Mouse (Mus musculus): Measurements from ENCODE around the gene Hist1h4c. TPM values are rescaled to one million over a fixed set of nuclear protein-coding genes. Genes with fewer than 3 reads are reported as not detected.

Gene Hist1h4c
- total and polyA plus RNA-seq, 3 experiments, result 4.1 to 2,008 TPM; not detected in 1

GRCm38 (mm10) chr13:23662536-23662935, 35.7 kb downstream of the Hist1h4c start:
- Histone ChIP-seq H3K9ac (ENCODE audit: control insufficient read depth, low read depth, low read length, poor library complexity, severe bottlenecking) (no peak overlapping the region), H3K4me1 (ENCODE audit: control insufficient read depth in 1 of 2, insufficient read depth in 2 of 2, low read length in 2 of 2) (no peaks in the 10 kb centered on the region), H3K27me3 (ENCODE audit: control insufficient read depth in 1 of 2, insufficient read depth in 2 of 2, low read length in 2 of 2) (peaks cover 4 to 5% of the 10 kb centered on the region in 2 experiments), H3K79me2 (ENCODE audit: control insufficient read depth, insufficient read depth, low read length, poor library complexity) (no peaks in the 10 kb centered on the region), H3K36me3 (ENCODE audit: control insufficient read depth in 1 of 2, insufficient read depth in 2 of 2, low read length in 2 of 2) (no peaks in the 10 kb centered on the region), H3K4me3 (ENCODE audit: control insufficient read depth in 1 of 2, insufficient read depth in 1 of 2, low read depth in 2 of 2, low read length in 2 of 2) (no peak overlapping the region), H3K9me3 (replicated peaks; ENCODE audit: insufficient read depth, low read length) (no peaks in the 10 kb centered on the region), H3K27ac (ENCODE audit: control insufficient read depth, low read depth, low read length) (no peak overlapping the region)
- no peak for TF ChIP-seq ZMIZ1 (IDR thresholded peaks at IDR 0.05; ENCODE audit: low read depth, low read length)
- no peak for TF ChIP-seq E2F4 (IDR thresholded peaks at IDR 0.05; ENCODE audit: borderline replicate concordance, low read depth, low read length)
- no peak for TF ChIP-seq SMC3 (IDR thresholded peaks at IDR 0.05; ENCODE audit: low read depth, low read length)
- no peak for TF ChIP-seq EP300 (IDR thresholded peaks at IDR 0.05; ENCODE audit: low read depth in 1 of 2, low read length in 2 of 2)
- no peak for TF ChIP-seq RCOR1 (IDR thresholded peaks at IDR 0.05; ENCODE audit: low read depth, low read length)
- TF ChIP-seq CHD2 (IDR thresholded peaks at IDR 0.05; ENCODE audit: low read length), result no peak
- no peak for TF ChIP-seq ZNF384 (IDR thresholded peaks at IDR 0.05; ENCODE audit: low read depth, low read length)
- TF ChIP-seq MYC (IDR thresholded peaks at IDR 0.05; ENCODE audit: low read depth, low read length), result no peak
- no peak for TF ChIP-seq MEF2A (IDR thresholded peaks at IDR 0.05; ENCODE audit: extremely low read depth, insufficient replicate concordance, low read depth, low read length, poor library complexity, severe bottlenecking)
- TF ChIP-seq MAX (IDR thresholded peaks at IDR 0.05; ENCODE audit: low read length), result no peak
- no peak for TF ChIP-seq JUND (IDR thresholded peaks at IDR 0.05; ENCODE audit: low read depth, low read length)
- no peak for TF ChIP-seq POLR2A (IDR thresholded peaks at IDR 0.05; ENCODE audit: control insufficient read depth in 1 of 2, insufficient read depth in 1 of 2, low read depth in 1 of 2, low read length in 2 of 2, poor library complexity in 1 of 2)
- TF ChIP-seq ZC3H11A (IDR thresholded peaks at IDR 0.05; ENCODE audit: low read depth, low read length), result no peak
- TF ChIP-seq NELFE (IDR thresholded peaks at IDR 0.05; ENCODE audit: low read depth, low read length), result no peak
- no peak for TF ChIP-seq NRF1 (IDR thresholded peaks at IDR 0.05; ENCODE audit: insufficient read depth, low read depth, low read length, poor library complexity, severe bottlenecking)
- DNase-seq (ENCODE audit: low read depth, low spot score), result no peak

- Histone ChIP-seq H3K27me3 (ENCODE audit: control insufficient read depth in 1 of 2, insufficient read depth in 2 of 2, low read length in 2 of 2) (peaks cover 4 to 5% of the 10 kb centered on the region in 2 experiments), H3K4me3 (ENCODE audit: control insufficient read depth in 1 of 2, insufficient read depth in 1 of 2, low read depth in 2 of 2, low read length in 2 of 2) (no peak overlapping the region), H3K36me3 (ENCODE audit: control insufficient read depth in 1 of 2, insufficient read depth in 2 of 2, low read length in 2 of 2) (no peaks in the 10 kb centered on the region), H3K79me2 (ENCODE audit: control insufficient read depth, insufficient read depth, low read length, poor library complexity) (no peaks in the 10 kb centered on the region), H3K9ac (ENCODE audit: control insufficient read depth, low read depth, low read length, poor library complexity, severe bottlenecking) (no peak overlapping the region), H3K4me1 (ENCODE audit: control insufficient read depth in 1 of 2, insufficient read depth in 2 of 2, low read length in 2 of 2) (no peaks in the 10 kb centered on the region), H3K27ac (ENCODE audit: control insufficient read depth, low read depth, low read length) (no peak overlapping the region), H3K9me3 (replicated peaks; ENCODE audit: insufficient read depth, low read length) (no peaks in the 10 kb centered on the region)
- TF ChIP-seq CHD2 (IDR thresholded peaks at IDR 0.05; ENCODE audit: low read length) (no peak), USF1 (IDR thresholded peaks at IDR 0.05; ENCODE audit: low read depth, low read length) (no peak), MYC (IDR thresholded peaks at IDR 0.05; ENCODE audit: low read depth, low read length) (no peak), ZMIZ1 (IDR thresholded peaks at IDR 0.05; ENCODE audit: low read depth, low read length) (no peak), POLR2AphosphoS5 (IDR thresholded peaks at IDR 0.05; ENCODE audit: borderline replicate concordance, low read depth, low read length) (no peak), NRF1 (IDR thresholded peaks at IDR 0.05; ENCODE audit: insufficient read depth, low read depth, low read length, poor library complexity, severe bottlenecking) (no peak), TBP (IDR thresholded peaks at IDR 0.05; ENCODE audit: low read depth, low read length) (no peak)
- DNase-seq (ENCODE audit: low read depth, low spot score), result no peak
These were observed 38.5 kb downstream of the Hist1h4c start for GRCm38 (mm10) chr13:23659636-23660366.

Other genes with a start within 250 kb of the Hist1h4c start
Only the 30 nearest of the 38 such genes appear.
- 441 and 728 TPM in 2 replicates for gene Hist1h3g, start 163.0 kb downstream of the Hist1h4c start, total RNA-seq (2012; rRNA removed)
- 1 to 10 TPM in 1 of 2 experiments, not detected in 1; 5.2 TPM for gene Hist1h3g, start 163.0 kb downstream of the Hist1h4c start, polyA plus RNA-seq (2012; ENCODE audit: insufficient read depth in 1 of 2, insufficient read length in 2 of 2, low read depth in 1 of 2, low replicate concordance in 2 of 2, missing spikeins in 1 of 2)
- 275 and 350 TPM in 2 replicates for gene Hist1h2bh, start 155.1 kb downstream of the Hist1h4c start, total RNA-seq (2012; rRNA removed)
- under 1 TPM in 1 of 2 experiments, not detected in 1; 0.70 TPM for gene Hist1h2bh, start 155.1 kb downstream of the Hist1h4c start, polyA plus RNA-seq (2012; ENCODE audit: insufficient read depth in 1 of 2, insufficient read length in 2 of 2, low read depth in 1 of 2, low replicate concordance in 2 of 2, missing spikeins in 1 of 2)
- 541 and 709 TPM in 2 replicates for gene Hist1h3f, start 154.4 kb downstream of the Hist1h4c start, total RNA-seq (2012; rRNA removed)
- 1 to 10 TPM in 1 of 2 experiments, not detected in 1; 1.2 TPM for gene Hist1h3f, start 154.4 kb downstream of the Hist1h4c start, polyA plus RNA-seq (2012; ENCODE audit: insufficient read depth in 1 of 2, insufficient read length in 2 of 2, low read depth in 1 of 2, low replicate concordance in 2 of 2, missing spikeins in 1 of 2)
- 3,786 and 4,217 TPM in 2 replicates for gene Hist1h4f, start 146.8 kb downstream of the Hist1h4c start, total RNA-seq (2012; rRNA removed)
- 10 to 100 TPM in 1 of 2 experiments, not detected in 1; 14.4 TPM for gene Hist1h4f, start 146.8 kb downstream of the Hist1h4c start, polyA plus RNA-seq (2012; ENCODE audit: insufficient read depth in 1 of 2, insufficient read length in 2 of 2, low read depth in 1 of 2, low replicate concordance in 2 of 2, missing spikeins in 1 of 2)
- gene Hist1h1d, start 145.2 kb downstream of the Hist1h4c start, total RNA-seq (2012; rRNA removed), result 115 and 134 TPM in 2 replicates
- under 1 TPM in 1 of 2 experiments, not detected in 1; 0.24 TPM for gene Hist1h1d, start 145.2 kb downstream of the Hist1h4c start, polyA plus RNA-seq (2012; ENCODE audit: insufficient read depth in 1 of 2, insufficient read length in 2 of 2, low read depth in 1 of 2, low replicate concordance in 2 of 2, missing spikeins in 1 of 2)
- 1,049 and 1,400 TPM in 2 replicates for gene Hist1h3e, start 136.1 kb downstream of the Hist1h4c start, total RNA-seq (2012; rRNA removed)
- 1 to 10 TPM in 1 of 2 experiments, not detected in 1; 4.5 TPM for gene Hist1h3e, start 136.1 kb downstream of the Hist1h4c start, polyA plus RNA-seq (2012; ENCODE audit: insufficient read depth in 1 of 2, insufficient read length in 2 of 2, low read depth in 1 of 2, low replicate concordance in 2 of 2, missing spikeins in 1 of 2)
- gene Hist1h2ae, start 127.2 kb downstream of the Hist1h4c start, total RNA-seq (2012; rRNA removed), result 560 and 662 TPM in 2 replicates
- 1 to 10 TPM in 1 of 2 experiments, not detected in 1; 3.3 TPM for gene Hist1h2ae, start 127.2 kb downstream of the Hist1h4c start, polyA plus RNA-seq (2012; ENCODE audit: insufficient read depth in 1 of 2, insufficient read length in 2 of 2, low read depth in 1 of 2, low replicate concordance in 2 of 2, missing spikeins in 1 of 2)
- gene Hist1h2bg, start 127.1 kb downstream of the Hist1h4c start, total RNA-seq (2012; rRNA removed), result 2,580 and 3,348 TPM in 2 replicates
- 10 to 100 TPM in 1 of 2 experiments, not detected in 1; 14.7 TPM for gene Hist1h2bg, start 127.1 kb downstream of the Hist1h4c start, polyA plus RNA-seq (2012; ENCODE audit: insufficient read depth in 1 of 2, insufficient read length in 2 of 2, low read depth in 1 of 2, low replicate concordance in 2 of 2, missing spikeins in 1 of 2)
- 1,093 and 1,255 TPM in 2 replicates for gene Hist1h2bf, start 124.3 kb downstream of the Hist1h4c start, total RNA-seq (2012; rRNA removed)
- 1 to 10 TPM in 1 of 2 experiments, not detected in 1; 2.2 TPM for gene Hist1h2bf, start 124.3 kb downstream of the Hist1h4c start, polyA plus RNA-seq (2012; ENCODE audit: insufficient read depth in 1 of 2, insufficient read length in 2 of 2, low read depth in 1 of 2, low replicate concordance in 2 of 2, missing spikeins in 1 of 2)
- gene Hist1h2ad, start 124.1 kb downstream of the Hist1h4c start, total RNA-seq (2012; rRNA removed), result 924 and 1,082 TPM in 2 replicates
- gene Hist1h2ad, start 124.1 kb downstream of the Hist1h4c start, polyA plus RNA-seq (2012; ENCODE audit: insufficient read depth in 1 of 2, insufficient read length in 2 of 2, low read depth in 1 of 2, low replicate concordance in 2 of 2, missing spikeins in 1 of 2), result under 1 TPM in 1 of 2 experiments, not detected in 1; 0.14 TPM
- gene Hist1h3d, start 122.7 kb downstream of the Hist1h4c start, total RNA-seq (2012; rRNA removed), result 150 and 212 TPM in 2 replicates
- 1 to 10 TPM in 1 of 2 experiments, not detected in 1; 1.4 TPM for gene Hist1h3d, start 122.7 kb downstream of the Hist1h4c start, polyA plus RNA-seq (2012; ENCODE audit: insufficient read depth in 1 of 2, insufficient read length in 2 of 2, low read depth in 1 of 2, low replicate concordance in 2 of 2, missing spikeins in 1 of 2)
- gene Hist1h4d, start 116.9 kb downstream of the Hist1h4c start, total RNA-seq (2012; rRNA removed), result 1,889 and 1,922 TPM in 2 replicates
- gene Hist1h4d, start 116.9 kb downstream of the Hist1h4c start, polyA plus RNA-seq (2012; ENCODE audit: insufficient read depth in 1 of 2, insufficient read length in 2 of 2, low read depth in 1 of 2, low replicate concordance in 2 of 2, missing spikeins in 1 of 2), result 10 to 100 TPM in 1 of 2 experiments, not detected in 1; 11.7 TPM
- gene Hist1h2be, start 77.3 kb downstream of the Hist1h4c start, total RNA-seq (2012; rRNA removed), result 237 and 340 TPM in 2 replicates
- gene Hist1h2be, start 77.3 kb downstream of the Hist1h4c start, polyA plus RNA-seq (2012; ENCODE audit: insufficient read depth in 1 of 2, insufficient read length in 2 of 2, low read depth in 1 of 2, low replicate concordance in 2 of 2, missing spikeins in 1 of 2), result under 1 TPM in 1 of 2 experiments, not detected in 1; 0.49 TPM
- 268 and 340 TPM in 2 replicates for gene Hist1h1e, start 75.9 kb downstream of the Hist1h4c start, total RNA-seq (2012; rRNA removed)
- 1 to 10 TPM in 1 of 2 experiments, not detected in 1; 1.6 TPM for gene Hist1h1e, start 75.9 kb downstream of the Hist1h4c start, polyA plus RNA-seq (2012; ENCODE audit: insufficient read depth in 1 of 2, insufficient read length in 2 of 2, low read depth in 1 of 2, low replicate concordance in 2 of 2, missing spikeins in 1 of 2)
- 123 and 153 TPM in 2 replicates for gene Hist1h2ac, start 14.5 kb downstream of the Hist1h4c start, total RNA-seq (2012; rRNA removed)
- under 1 TPM in 1 of 2 experiments, not detected in 1; 0.15 TPM for gene Hist1h2ac, start 14.5 kb downstream of the Hist1h4c start, polyA plus RNA-seq (2012; ENCODE audit: insufficient read depth in 1 of 2, insufficient read length in 2 of 2, low read depth in 1 of 2, low replicate concordance in 2 of 2, missing spikeins in 1 of 2)
- gene Hist1h2bc, start 14.3 kb downstream of the Hist1h4c start, total RNA-seq (2012; rRNA removed), result 694 and 982 TPM in 2 replicates
- gene Hist1h2bc, start 14.3 kb downstream of the Hist1h4c start, polyA plus RNA-seq (2012; ENCODE audit: insufficient read depth in 1 of 2, insufficient read length in 2 of 2, low read depth in 1 of 2, low replicate concordance in 2 of 2, missing spikeins in 1 of 2), result 1 to 10 TPM in 1 of 2 experiments, not detected in 1; 3.1 TPM
- 2.7 and 6.3 TPM in 2 replicates for gene Hist1h1t, start 2.6 kb downstream of the Hist1h4c start, total RNA-seq (2012; rRNA removed)
- not detected for gene Hist1h1t, start 2.6 kb downstream of the Hist1h4c start, polyA plus RNA-seq (2012; ENCODE audit: insufficient read depth in 1 of 2, insufficient read length in 2 of 2, low read depth in 1 of 2, low replicate concordance in 2 of 2, missing spikeins in 1 of 2)
- not detected in 2 replicates for gene Hfe, start 12.4 kb upstream of the Hist1h4c start, total RNA-seq (2012; rRNA removed)
- not detected for gene Hfe, start 12.4 kb upstream of the Hist1h4c start, polyA plus RNA-seq (2012; ENCODE audit: insufficient read depth in 1 of 2, insufficient read length in 2 of 2, low read depth in 1 of 2, low replicate concordance in 2 of 2, missing spikeins in 1 of 2)
- 348 and 479 TPM in 2 replicates for gene Hist1h1c, start 40.4 kb upstream of the Hist1h4c start, total RNA-seq (2012; rRNA removed)
- 1 to 10 TPM in 1 of 2 experiments, not detected in 1; 3.8 TPM for gene Hist1h1c, start 40.4 kb upstream of the Hist1h4c start, polyA plus RNA-seq (2012; ENCODE audit: insufficient read depth in 1 of 2, insufficient read length in 2 of 2, low read depth in 1 of 2, low replicate concordance in 2 of 2, missing spikeins in 1 of 2)
- gene Hist1h3c, start 47.1 kb upstream of the Hist1h4c start, total RNA-seq (2012; rRNA removed), result 1,651 and 2,239 TPM in 2 replicates
- gene Hist1h3c, start 47.1 kb upstream of the Hist1h4c start, polyA plus RNA-seq (2012; ENCODE audit: insufficient read depth in 1 of 2, insufficient read length in 2 of 2, low read depth in 1 of 2, low replicate concordance in 2 of 2, missing spikeins in 1 of 2), result 1 to 10 TPM in 1 of 2 experiments, not detected in 1; 1.7 TPM
- 2,278 and 3,150 TPM in 2 replicates for gene Hist1h2bb, start 48.3 kb upstream of the Hist1h4c start, total RNA-seq (2012; rRNA removed)
- 1 to 10 TPM in 1 of 2 experiments, not detected in 1; 3.2 TPM for gene Hist1h2bb, start 48.3 kb upstream of the Hist1h4c start, polyA plus RNA-seq (2012; ENCODE audit: insufficient read depth in 1 of 2, insufficient read length in 2 of 2, low read depth in 1 of 2, low replicate concordance in 2 of 2, missing spikeins in 1 of 2)
- 2,219 and 2,780 TPM in 2 replicates for gene Hist1h2ab, start 52.7 kb upstream of the Hist1h4c start, total RNA-seq (2012; rRNA removed)
- 1 to 10 TPM in 1 of 2 experiments, not detected in 1; 8.0 TPM for gene Hist1h2ab, start 52.7 kb upstream of the Hist1h4c start, polyA plus RNA-seq (2012; ENCODE audit: insufficient read depth in 1 of 2, insufficient read length in 2 of 2, low read depth in 1 of 2, low replicate concordance in 2 of 2, missing spikeins in 1 of 2)
- 1,725 and 2,102 TPM in 2 replicates for gene Hist1h3b, start 53.8 kb upstream of the Hist1h4c start, total RNA-seq (2012; rRNA removed)
- 1 to 10 TPM in 1 of 2 experiments, not detected in 1; 6.6 TPM for gene Hist1h3b, start 53.8 kb upstream of the Hist1h4c start, polyA plus RNA-seq (2012; ENCODE audit: insufficient read depth in 1 of 2, insufficient read length in 2 of 2, low read depth in 1 of 2, low replicate concordance in 2 of 2, missing spikeins in 1 of 2)
- 3,071 and 3,339 TPM in 2 replicates for gene Hist1h4b, start 58.6 kb upstream of the Hist1h4c start, total RNA-seq (2012; rRNA removed)
- gene Hist1h4b, start 58.6 kb upstream of the Hist1h4c start, polyA plus RNA-seq (2012; ENCODE audit: insufficient read depth in 1 of 2, insufficient read length in 2 of 2, low read depth in 1 of 2, low replicate concordance in 2 of 2, missing spikeins in 1 of 2), result 10 to 100 TPM in 1 of 2 experiments, not detected in 1; 19.0 TPM
- gene Hist1h4a, start 62.8 kb upstream of the Hist1h4c start, total RNA-seq (2012; rRNA removed), result 2,939 and 3,025 TPM in 2 replicates
- 1 to 10 TPM in 1 of 2 experiments, not detected in 1; 9.8 TPM for gene Hist1h4a, start 62.8 kb upstream of the Hist1h4c start, polyA plus RNA-seq (2012; ENCODE audit: insufficient read depth in 1 of 2, insufficient read length in 2 of 2, low read depth in 1 of 2, low replicate concordance in 2 of 2, missing spikeins in 1 of 2)
- 1,097 and 1,298 TPM in 2 replicates for gene Hist1h3a, start 63.9 kb upstream of the Hist1h4c start, total RNA-seq (2012; rRNA removed)
- gene Hist1h3a, start 63.9 kb upstream of the Hist1h4c start, polyA plus RNA-seq (2012; ENCODE audit: insufficient read depth in 1 of 2, insufficient read length in 2 of 2, low read depth in 1 of 2, low replicate concordance in 2 of 2, missing spikeins in 1 of 2), result 1 to 10 TPM in 1 of 2 experiments, not detected in 1; 6.5 TPM
- gene Hist1h1a, start 65.2 kb upstream of the Hist1h4c start, total RNA-seq (2012; rRNA removed), result 2,211 and 2,669 TPM in 2 replicates
- gene Hist1h1a, start 65.2 kb upstream of the Hist1h4c start, polyA plus RNA-seq (2012; ENCODE audit: insufficient read depth in 1 of 2, insufficient read length in 2 of 2, low read depth in 1 of 2, low replicate concordance in 2 of 2, missing spikeins in 1 of 2), result 1 to 10 TPM in 1 of 2 experiments, not detected in 1; 4.1 TPM
- not detected in 2 replicates for gene Trim38, start 71.5 kb upstream of the Hist1h4c start, total RNA-seq (2012; rRNA removed)
- not detected for gene Trim38, start 71.5 kb upstream of the Hist1h4c start, polyA plus RNA-seq (2012; ENCODE audit: insufficient read depth in 1 of 2, insufficient read length in 2 of 2, low read depth in 1 of 2, low replicate concordance in 2 of 2, missing spikeins in 1 of 2)
- not detected in 2 replicates for gene Slc17a2, start 108.5 kb upstream of the Hist1h4c start, total RNA-seq (2012; rRNA removed)
- gene Slc17a2, start 108.5 kb upstream of the Hist1h4c start, polyA plus RNA-seq (2012; ENCODE audit: insufficient read depth in 1 of 2, insufficient read length in 2 of 2, low read depth in 1 of 2, low replicate concordance in 2 of 2, missing spikeins in 1 of 2), result not detected
- gene Slc17a3, start 141.0 kb upstream of the Hist1h4c start, total RNA-seq (2012; rRNA removed), result not detected in 2 replicates
- gene Slc17a3, start 141.0 kb upstream of the Hist1h4c start, polyA plus RNA-seq (2012; ENCODE audit: insufficient read depth in 1 of 2, insufficient read length in 2 of 2, low read depth in 1 of 2, low replicate concordance in 2 of 2, missing spikeins in 1 of 2), result not detected

All from MEL (cell line).